Mouse (Mus musculus) intestine, embryonic 14.5 days (tissue): ENCODE results near the gene Sema3g. TPM values are rescaled to one million over a fixed set of nuclear protein-coding genes. Genes with fewer than 3 reads are reported as not detected.

Source experiments
- ATAC-seq: fragments of 200-750 bp; cut with Nextera tagmentation; replicated peaks from 2 replicates; pipeline ENCODE4 v1.8.0; 2017; ENCODE audit warnings: low read depth, moderate number of reproducible peaks, moderate TSS enrichment, moderate library complexity; ENCODE audit not compliant: low FRiP score, low TSS enrichment
- DNase-seq: peaks from one replicate; pipeline ENCODE4 v3.0.0-alpha.2; 2018; ENCODE audit warnings: low spot score
- H3K27ac ChIP-seq: fragments of 300-500 bp; sonication (generic); 2 replicates; pipeline ENCODE4 v1.5.1; 2014; ENCODE audit warnings: low read depth, mild to moderate bottlenecking, control low read depth
- H3K27me3 ChIP-seq: fragments of 300-500 bp; sonication (generic); replicated peaks from 2 replicates; pipeline ENCODE4 v1.6.1; 2014; ENCODE audit warnings: low read length, control low read depth; ENCODE audit not compliant: control insufficient read depth, insufficient read depth
- H3K36me3 ChIP-seq: fragments of 300-500 bp; sonication (generic); 2 replicates; pipeline ENCODE4 v1.6.1; 2014; ENCODE audit warnings: low read length, control low read depth; ENCODE audit not compliant: control insufficient read depth, insufficient read depth
- H3K4me1 ChIP-seq: fragments of 300-500 bp; sonication (generic); replicated peaks from 2 replicates; pipeline ENCODE4 v1.6.1; 2014; ENCODE audit warnings: low read length, control low read depth, mixed read lengths; ENCODE audit not compliant: control insufficient read depth, insufficient read depth
- H3K4me2 ChIP-seq: fragments of 300-500 bp; sonication (generic); 2 replicates; pipeline ENCODE4 v1.6.1; 2014; ENCODE audit warnings: low read length
- H3K4me3 ChIP-seq: fragments of 300-500 bp; sonication (generic); 2 replicates; pipeline ENCODE4 v1.5.1; 2014; ENCODE audit warnings: low read depth, low read length, control low read depth, mixed read lengths
- H3K9ac ChIP-seq: fragments of 300-500 bp; sonication (generic); 2 replicates; pipeline ENCODE4 v1.6.1; 2014; ENCODE audit warnings: mild to moderate bottlenecking, low read length
- H3K9me3 ChIP-seq: fragments of 300-500 bp; sonication (generic); 2 replicates; pipeline ENCODE4 v1.6.1; 2016; ENCODE audit warnings: low read length, control low read depth; ENCODE audit not compliant: control insufficient read depth
- WGBS: fragments of 180-500 bp; shearing (Covaris S2); extraction: QIAGEN DNeasy Blood & Tissue Kit; methylation state at CpG from one replicate; pipeline ENCODE4 v1.1.7; 2014; 5-methylcytosine and 5-hydroxymethylcytosine counted together
- polyA plus RNA-seq: library from polyadenylated mRNA; unstranded; fragments of >200 nt; fragmentation: Nextera tagmentation; extraction: Ambion mirVana; gene quantifications from 2 replicates; pipeline ENCODE4 v1.2.1, GENCODE M21; 2014

The Sema3g gene
- polyA plus RNA-seq, 1 experiment from 2014 or later = 0.55 TPM

DNA sequence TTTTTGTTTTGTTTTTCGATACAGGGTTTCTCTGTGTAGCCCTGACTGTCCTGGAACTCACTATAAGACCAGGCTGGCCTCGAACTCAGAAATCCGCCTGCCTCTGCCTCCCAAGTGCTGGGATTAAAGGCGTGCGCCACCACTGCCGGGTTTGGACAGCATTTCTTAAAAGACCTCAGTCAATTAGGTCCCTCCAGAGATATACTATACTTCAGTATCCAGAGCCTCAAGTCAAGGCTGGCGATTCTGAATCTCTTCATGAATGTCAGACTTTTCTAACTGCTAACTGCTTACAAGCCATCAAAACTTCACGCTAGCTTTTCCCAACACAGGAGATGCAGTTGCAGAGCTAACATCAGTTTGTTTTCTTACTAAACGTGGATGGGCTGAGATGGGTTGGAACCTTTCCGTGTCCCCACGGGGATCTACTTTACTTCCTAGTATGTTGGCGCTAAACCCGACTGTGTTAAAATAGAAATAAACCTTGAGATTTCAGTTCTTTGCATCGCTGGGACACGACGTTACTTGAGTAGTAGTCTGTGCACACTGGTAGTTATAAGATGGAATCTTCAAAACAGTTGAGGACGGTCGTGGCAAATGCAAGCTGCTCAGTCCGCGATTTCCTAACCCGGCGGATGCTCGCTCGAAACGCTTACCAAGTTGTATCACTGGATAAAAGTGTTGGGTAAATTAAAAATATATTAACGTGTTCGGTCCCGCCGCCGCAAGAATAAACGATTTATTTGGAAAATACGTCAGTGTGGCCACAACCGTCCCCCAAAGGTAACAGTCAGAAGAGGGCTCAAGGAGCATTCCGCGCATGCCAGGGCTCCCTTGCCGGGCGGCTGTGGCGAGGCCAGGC, 32.8 kb downstream of the Sema3g start:
- Histone ChIP-seq H3K27me3 (no peaks in the 10 kb centered on the region), H3K9me3 (no peaks in the 10 kb centered on the region), H3K27ac (peak overlapping the region; percentile 92), H3K9ac (peak overlapping the region; percentile 96), H3K4me1 (peaks cover 10% of the 10 kb centered on the region; the same call in 1 of the 2 replicates), H3K4me2 (peak overlapping the region; percentile 67), H3K36me3 (peaks cover 29% of the 10 kb centered on the region), H3K4me3 (peak overlapping the region; percentile 97)
- DNase-seq = no peak
- ATAC-seq = peak; percentile 88
- 17% methylated on average over 38 of the region's 38 CpGs for WGBS

GRCm38 (mm10) chr14:31251084-31251604, 33.5 kb downstream of the Sema3g start, which contains the start of the genes Phf7 and Bap1:
Gene Phf7, minus strand, starts transcription at chr14:31251317.
Gene Bap1, plus strand, starts transcription at chr14:31251450.
- no peaks in the 10 kb centered on the region for H3K27me3 ChIP-seq
- peak within 1 kb of the TSS; percentile 80 for H3K4me2 ChIP-seq
- DNase-seq (peak; percentile 100), ATAC-seq (peak; percentile 94)
- WGBS = under 1% methylated on average over 61 of the region's 75 CpGs
- peak within 1 kb of the TSS; percentile 96 for H3K9ac ChIP-seq
- H3K4me1 ChIP-seq = peaks cover 10% of the 10 kb centered on the region; the same call in 1 of the 2 replicates
- peaks cover 36% of the 10 kb centered on the region for H3K36me3 ChIP-seq
- no peaks in the 10 kb centered on the region for H3K9me3 ChIP-seq
- H3K4me3 ChIP-seq = peak within 1 kb of the TSS; percentile 97
- peak within 1 kb of the TSS; percentile 92 for H3K27ac ChIP-seq

DNA sequence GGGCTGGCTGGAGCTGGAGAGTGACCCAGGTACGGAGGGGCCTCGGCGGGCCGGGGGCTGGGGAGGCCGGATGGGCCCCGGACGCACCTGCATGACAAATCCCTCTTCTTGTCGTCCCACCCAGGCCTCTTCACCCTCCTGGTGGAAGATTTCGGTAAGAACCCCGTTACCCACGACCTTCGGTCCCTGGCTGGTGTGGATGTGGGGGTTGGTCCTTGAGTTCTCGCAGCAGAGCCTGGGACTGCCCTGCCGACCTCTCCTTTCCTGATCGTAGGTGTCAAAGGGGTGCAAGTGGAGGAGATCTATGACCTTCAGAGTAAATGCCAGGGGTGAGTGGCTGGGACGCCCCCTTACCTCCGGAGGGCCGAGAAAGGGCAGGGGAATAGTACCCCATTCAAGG, 34.0 kb downstream of the Sema3g start:
- Histone ChIP-seq H3K27me3 (no peaks in the 10 kb centered on the region), H3K4me2 (peak overlapping the region; percentile 80), H3K27ac (peak overlapping the region; percentile 92), H3K36me3 (peaks cover 41% of the 10 kb centered on the region), H3K9ac (peak overlapping the region; percentile 96), H3K4me3 (peak overlapping the region; percentile 97), H3K4me1 (peaks cover 10% of the 10 kb centered on the region; the same call in 1 of the 2 replicates), H3K9me3 (no peaks in the 10 kb centered on the region)
- ATAC-seq = no peak
- DNase-seq = no peak
- under 1% methylated on average over 18 of the region's 18 CpGs for WGBS

GRCm38 (mm10) chr14:31252091-31252490, 34.4 kb downstream of the Sema3g start:
- Histone ChIP-seq H3K9ac (peak overlapping the region; percentile 96), H3K36me3 (peaks cover 45% of the 10 kb centered on the region), H3K27me3 (no peaks in the 10 kb centered on the region), H3K4me3 (peak overlapping the region; percentile 97), H3K4me1 (peaks cover 10% of the 10 kb centered on the region; the same call in 1 of the 2 replicates), H3K4me2 (peak overlapping the region; percentile 80), H3K9me3 (no peaks in the 10 kb centered on the region), H3K27ac (no peak overlapping the region)
- WGBS = 87% methylated on average over 5 of the region's 5 CpGs
- ATAC-seq (no peak), DNase-seq (no peak)

DNA sequence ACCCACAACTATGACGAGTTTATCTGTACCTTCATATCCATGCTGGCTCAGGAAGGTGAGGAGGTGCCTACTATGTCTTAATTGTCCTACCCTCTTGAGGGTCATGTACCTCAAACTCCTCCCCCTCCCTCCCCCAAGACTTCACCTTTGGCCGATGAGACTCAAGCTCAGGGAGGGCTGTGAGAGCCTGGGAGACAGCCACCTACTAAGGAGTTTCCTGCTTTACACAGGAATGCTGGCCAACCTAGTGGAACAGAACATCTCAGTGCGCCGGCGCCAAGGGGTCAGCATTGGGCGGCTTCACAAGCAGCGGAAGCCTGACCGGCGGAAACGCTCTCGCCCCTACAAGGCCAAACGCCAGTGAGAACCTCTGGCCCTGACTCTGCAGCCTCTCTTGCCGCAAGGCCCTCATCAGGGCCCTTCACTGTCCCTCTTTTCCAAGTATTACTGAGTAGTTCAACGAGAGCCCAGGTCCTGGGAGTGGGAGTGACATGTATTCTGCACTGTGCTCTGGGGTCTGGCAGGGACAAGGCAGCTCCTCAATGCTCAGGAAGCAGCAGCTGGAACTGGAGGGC, 40.9 kb downstream of the Sema3g start:
- Histone ChIP-seq H3K36me3 (peaks cover 96% of the 10 kb centered on the region), H3K27me3 (no peaks in the 10 kb centered on the region), H3K4me3 (no peak overlapping the region), H3K9ac (no peak overlapping the region), H3K4me1 (no peaks in the 10 kb centered on the region), H3K4me2 (no peak overlapping the region), H3K27ac (no peak overlapping the region), H3K9me3 (no peaks in the 10 kb centered on the region)
- DNase-seq (no peak), ATAC-seq (no peak)
- WGBS = 95% methylated on average over 14 of the region's 14 CpGs

GRCm38 (mm10) chr14:31260374-31260773, 42.7 kb downstream of the Sema3g start:
- no peak for DNase-seq
- Histone ChIP-seq H3K4me3 (no peak overlapping the region), H3K27me3 (no peaks in the 10 kb centered on the region), H3K9ac (no peak overlapping the region), H3K9me3 (no peaks in the 10 kb centered on the region), H3K4me1 (no peaks in the 10 kb centered on the region), H3K36me3 (peaks cover 79% of the 10 kb centered on the region), H3K27ac (no peak overlapping the region), H3K4me2 (no peak overlapping the region)
- no peak for ATAC-seq
- WGBS = 93% methylated on average over 4 of the region's 4 CpGs

GRCm38 (mm10) chr14:31260932-31261331, 43.3 kb downstream of the Sema3g start:
- Histone ChIP-seq H3K4me2 (no peak overlapping the region), H3K4me1 (no peaks in the 10 kb centered on the region), H3K36me3 (peaks cover 73% of the 10 kb centered on the region), H3K27ac (no peak overlapping the region), H3K9me3 (no peaks in the 10 kb centered on the region), H3K9ac (no peak overlapping the region), H3K4me3 (no peak overlapping the region), H3K27me3 (no peaks in the 10 kb centered on the region)
- no peak for ATAC-seq
- DNase-seq = no peak
- WGBS = 92% methylated on average over 9 of the region's 9 CpGs

GRCm38 (mm10) chr14:31267649-31268048, 50.0 kb downstream of the Sema3g start:
- peaks cover 6% of the 10 kb centered on the region; the same call in 1 of the 2 replicates for H3K4me1 ChIP-seq
- H3K4me2 ChIP-seq = no peak overlapping the region
- DNase-seq = no peak
- H3K27ac ChIP-seq = no peak overlapping the region
- no peak overlapping the region for H3K4me3 ChIP-seq
- peaks cover 7% of the 10 kb centered on the region; the same call in 1 of the 2 replicates for H3K36me3 ChIP-seq
- no peaks in the 10 kb centered on the region for H3K9me3 ChIP-seq
- WGBS = 91% methylated on average over 11 of the region's 11 CpGs
- no peak overlapping the region for H3K9ac ChIP-seq
- H3K27me3 ChIP-seq = no peaks in the 10 kb centered on the region
- no peak for ATAC-seq
